Mouse (Mus musculus) heart, embryonic 15.5 days (tissue): ENCODE measurements around the gene Neurod4. TPM values are rescaled to one million over a fixed set of nuclear protein-coding genes. Genes with fewer than 3 reads are reported as not detected.

Experiments
- ATAC-seq: fragments of 200-750 bp; cut with Nextera tagmentation; replicated peaks from 2 replicates; pipeline ENCODE4 v1.8.0; 2017; ENCODE audit warnings: low read depth, moderate TSS enrichment; ENCODE audit not compliant: insufficient number of reproducible peaks, insufficient read depth, low FRiP score
- H3K27ac ChIP-seq: fragments of 300-500 bp; sonication (generic); 2 replicates; pipeline ENCODE4 v1.5.1; 2015; ENCODE audit warnings: mild to moderate bottlenecking, inconsistent platforms
- H3K27me3 ChIP-seq: fragments of 300-500 bp; sonication (generic); 2 replicates; pipeline ENCODE4 v1.6.1; 2015; ENCODE audit warnings: inconsistent platforms
- H3K36me3 ChIP-seq: fragments of 300-500 bp; sonication (generic); 2 replicates; pipeline ENCODE4 v1.6.1; 2015; ENCODE audit warnings: mild to moderate bottlenecking, inconsistent platforms
- H3K4me1 ChIP-seq: fragments of 300-500 bp; sonication (generic); replicated peaks from 2 replicates; pipeline ENCODE4 v1.6.1; 2015; ENCODE audit warnings: inconsistent platforms
- H3K4me2 ChIP-seq: fragments of 300-500 bp; sonication (generic); 2 replicates; pipeline ENCODE4 v1.6.1; 2015; ENCODE audit warnings: inconsistent platforms, mild to moderate bottlenecking, moderate library complexity
- H3K4me3 ChIP-seq: fragments of 300-500 bp; sonication (generic); 2 replicates; pipeline ENCODE4 v1.5.1; 2015; ENCODE audit warnings: mild to moderate bottlenecking, inconsistent platforms
- H3K9ac ChIP-seq: fragments of 300-500 bp; sonication (generic); 2 replicates; pipeline ENCODE4 v1.6.1; 2015; ENCODE audit warnings: mild to moderate bottlenecking, inconsistent platforms
- H3K9me3 ChIP-seq: fragments of 300-500 bp; sonication (generic); replicated peaks from 2 replicates; pipeline ENCODE4 v1.6.1; 2016; ENCODE audit warnings: inconsistent platforms
- WGBS: fragments of 180-500 bp; shearing (Covaris S2); methylation state at CpG from one replicate; pipeline ENCODE4 v1.1.7; 2015; ENCODE audit warnings: mixed read lengths; 5-methylcytosine and 5-hydroxymethylcytosine counted together
- polyA plus RNA-seq: library from polyadenylated mRNA; unstranded; fragments of >200 nt; fragmentation: Nextera tagmentation; extraction: Ambion mirVana; gene quantifications from 2 replicates; pipeline ENCODE4 v1.2.1, GENCODE M21; 2015

The Neurod4 gene
- polyA plus RNA-seq, 1 experiment from 2014 or later, result not detected

- H3K4me3 ChIP-seq, result no peak overlapping the region
- no peak for ATAC-seq
- no peak overlapping the region for H3K27ac ChIP-seq
- no peaks in the 10 kb centered on the region for H3K27me3 ChIP-seq
- no peaks in the 10 kb centered on the region for H3K4me1 ChIP-seq
- no peaks in the 10 kb centered on the region for H3K36me3 ChIP-seq
- H3K4me2 ChIP-seq, result no peak overlapping the region
- WGBS, result 68% methylated on average over 1 of the region's 1 CpGs
- no peak overlapping the region for H3K9ac ChIP-seq
- H3K9me3 ChIP-seq, result no peaks in the 10 kb centered on the region
Measured at GRCm38 (mm10) chr10:130232117-130232516, 47.9 kb downstream of the Neurod4 start.

DNA sequence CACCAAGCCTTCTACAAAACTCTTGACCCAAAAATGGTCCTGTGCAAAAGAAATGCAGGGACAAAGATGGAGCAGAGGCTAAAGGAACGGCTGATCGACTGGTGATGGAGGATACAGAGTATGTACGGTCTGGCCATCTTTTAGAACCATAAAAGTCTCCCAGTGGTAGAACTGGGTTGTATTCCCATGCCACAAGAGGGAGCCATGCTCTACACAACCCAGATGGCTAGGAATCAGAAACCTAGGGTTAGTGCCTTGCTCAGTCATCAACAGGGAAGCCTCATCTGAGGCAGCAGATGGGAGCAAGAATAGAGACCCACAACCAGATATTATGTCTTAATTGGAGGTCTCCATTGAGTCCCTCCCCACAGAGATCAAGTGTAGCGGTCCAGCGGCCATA is 50.5 kb downstream of the Neurod4 start:
- H3K9ac ChIP-seq, result no peak overlapping the region
- H3K4me2 ChIP-seq, result no peak overlapping the region
- no peaks in the 10 kb centered on the region for H3K27me3 ChIP-seq
- H3K4me3 ChIP-seq, result no peak overlapping the region
- H3K36me3 ChIP-seq, result no peaks in the 10 kb centered on the region
- H3K9me3 ChIP-seq, result no peaks in the 10 kb centered on the region
- ATAC-seq, result no peak
- WGBS, result 92% methylated on average over 5 of the region's 5 CpGs
- no peaks in the 10 kb centered on the region for H3K4me1 ChIP-seq
- H3K27ac ChIP-seq, result no peak overlapping the region

- Histone ChIP-seq H3K36me3 (no peaks in the 10 kb centered on the region), H3K27ac (no peak overlapping the region), H3K4me2 (no peak overlapping the region), H3K27me3 (no peaks in the 10 kb centered on the region), H3K4me1 (no peaks in the 10 kb centered on the region), H3K9me3 (no peaks in the 10 kb centered on the region), H3K4me3 (no peak overlapping the region), H3K9ac (no peak overlapping the region)
- ATAC-seq, result no peak
- WGBS, result 0% methylated on average over 1 of the region's 1 CpGs
Measured at GRCm38 (mm10) chr10:130228246-130228645, 51.8 kb downstream of the Neurod4 start.

DNA sequence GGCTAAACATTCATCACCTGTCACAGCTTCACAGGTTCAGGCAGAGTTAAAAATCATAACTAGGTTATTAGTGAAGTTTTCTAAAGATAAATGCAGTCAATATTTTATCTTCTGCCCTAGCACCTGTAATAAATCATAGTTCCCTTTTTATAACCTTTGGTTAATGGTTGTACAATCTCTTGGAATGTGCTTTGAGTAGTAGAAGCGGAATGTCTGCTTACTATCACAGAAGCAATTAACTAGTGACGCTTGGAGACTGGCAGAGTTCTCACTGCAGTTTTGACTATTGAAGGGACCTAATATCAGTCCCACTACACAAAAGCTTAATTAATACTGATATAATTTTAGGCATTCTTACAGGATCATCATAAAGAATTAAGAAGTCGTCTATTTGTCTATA is 55.0 kb downstream of the Neurod4 start:
- ATAC-seq, result no peak
- H3K36me3 ChIP-seq, result no peaks in the 10 kb centered on the region
- H3K4me3 ChIP-seq, result no peak overlapping the region
- H3K4me2 ChIP-seq, result no peak overlapping the region
- no peak overlapping the region for H3K27ac ChIP-seq
- no peak overlapping the region for H3K9ac ChIP-seq
- H3K4me1 ChIP-seq, result no peaks in the 10 kb centered on the region
- WGBS, result 52% methylated on average over 3 of the region's 3 CpGs
- H3K27me3 ChIP-seq, result no peaks in the 10 kb centered on the region
- no peaks in the 10 kb centered on the region for H3K9me3 ChIP-seq

Other genes starting within 250 kb of the Neurod4 start
- gene Olfr821, start 249.9 kb downstream of the Neurod4 start, polyA plus RNA-seq, result not detected in 2 replicates
- gene Olfr822, start 209.0 kb downstream of the Neurod4 start, polyA plus RNA-seq, result not detected in 2 replicates
- not detected in 2 replicates for gene Olfr823, start 164.9 kb downstream of the Neurod4 start, polyA plus RNA-seq
- gene Olfr824, start 150.2 kb downstream of the Neurod4 start, polyA plus RNA-seq, result not detected in 2 replicates
- not detected in 2 replicates for gene Olfr825, start 113.5 kb downstream of the Neurod4 start, polyA plus RNA-seq
- not detected in 2 replicates for gene Olfr826, start 96.1 kb downstream of the Neurod4 start, polyA plus RNA-seq
- gene Olfr827, start 65.8 kb downstream of the Neurod4 start, polyA plus RNA-seq, result not detected in 2 replicates
- gene Tespa1, start 42.6 kb upstream of the Neurod4 start, polyA plus RNA-seq, result 0.73 and 5.4 TPM in 2 replicates
- gene Vmn2r84, start 114.1 kb upstream of the Neurod4 start, polyA plus RNA-seq, result 0.03 TPM in 1 of 2 replicates, not detected in the other
- not detected in 2 replicates for gene Vmn2r85, start 149.5 kb upstream of the Neurod4 start, polyA plus RNA-seq
- not detected in 2 replicates for gene Vmn2r86, start 175.8 kb upstream of the Neurod4 start, polyA plus RNA-seq
- not detected in 2 replicates for gene Vmn2r87, start 217.2 kb upstream of the Neurod4 start, polyA plus RNA-seq